Mouse (Mus musculus) C2C12 (cell line): Measurements from ENCODE around the gene Spns1.

Experiments used
- CTCF ChIP-seq: IDR thresholded peaks from one replicate; pipeline ENCODE4 v1.5.1; 2011; ENCODE audit not compliant: control insufficient read depth, insufficient read depth, insufficient read length
- USF1 ChIP-seq: IDR thresholded peaks from one replicate; pipeline ENCODE4 v1.6.1; 2011; ENCODE audit warnings: low read depth, mild to moderate bottlenecking, control low read depth, moderate library complexity

GRCm38 (mm10) chr7:126399548-126399947, 22.3 kb upstream of the Spns1 start:
- TF ChIP-seq CTCF (peak; percentile 69), USF1 (no peak)
